Mouse (Mus musculus) forebrain, embryonic 16.5 days (tissue): Measurements from ENCODE around the gene Dtx3l. TPM values are rescaled to one million over a fixed set of nuclear protein-coding genes. Genes with fewer than 3 reads are reported as not detected.
"Not testable (repeated sequence)": the region's sequence is repeated elsewhere in the genome, so short reads cannot be mapped to it uniquely, and the experiment has no call there.

ENCODE experiments used
- ATAC-seq: fragments of 200-750 bp; cut with Nextera tagmentation; 2 replicates; pipeline ENCODE4 v1.8.0; 2017; ENCODE audit warnings: mild to moderate bottlenecking, moderate library complexity
- H3K27ac ChIP-seq: fragments of 300-500 bp; sonication (generic); 2 replicates; pipeline ENCODE4 v1.5.1; 2014; ENCODE audit warnings: low read length, control low read depth
- H3K27me3 ChIP-seq: fragments of 300-500 bp; sonication (generic); replicated peaks from 2 replicates; pipeline ENCODE4 v1.6.1; 2014; ENCODE audit warnings: low read length; ENCODE audit not compliant: control insufficient read depth, insufficient read depth
- H3K36me3 ChIP-seq: fragments of 300-500 bp; sonication (generic); 2 replicates; pipeline ENCODE4 v1.6.1; 2014; ENCODE audit not compliant: control insufficient read depth, insufficient read depth
- H3K4me1 ChIP-seq: fragments of 300-500 bp; sonication (generic); replicated peaks from 2 replicates; pipeline ENCODE4 v1.6.1; 2014; ENCODE audit warnings: low read length; ENCODE audit not compliant: control insufficient read depth, insufficient read depth
- H3K4me2 ChIP-seq: fragments of 300-500 bp; sonication (generic); 2 replicates; pipeline ENCODE4 v1.6.1; 2014; ENCODE audit warnings: mild to moderate bottlenecking, low read length, control low read depth
- H3K4me3 ChIP-seq: fragments of 300-500 bp; sonication (generic); replicated peaks from 2 replicates; pipeline ENCODE4 v1.5.1; 2014; ENCODE audit warnings: mild to moderate bottlenecking, low read length, control low read depth
- H3K9ac ChIP-seq: fragments of 300-500 bp; sonication (generic); replicated peaks from 2 replicates; pipeline ENCODE4 v1.6.1; 2014; ENCODE audit warnings: low read depth, low read length, control low read depth
- H3K9me3 ChIP-seq: fragments of 300-500 bp; sonication (generic); 2 replicates; pipeline ENCODE4 v1.6.1; 2016; ENCODE audit warnings: low read length; ENCODE audit not compliant: control insufficient read depth
- WGBS: fragments of 180-500 bp; shearing (Covaris S2); extraction: QIAGEN DNeasy Blood & Tissue Kit; methylation state at CpG from one replicate; pipeline ENCODE4 v1.1.7; 2014; 5-methylcytosine and 5-hydroxymethylcytosine counted together
- polyA plus RNA-seq: library from polyadenylated mRNA; unstranded; fragments of >200 nt; fragmentation: Nextera tagmentation; extraction: Ambion mirVana; gene quantifications from 2 replicates; pipeline ENCODE4 v1.2.1, GENCODE M21; 2015

Dtx3l gene
- polyA plus RNA-seq = 1.7 and 2.4 TPM in 2 replicates

GRCm38 (mm10) chr16:35938211-35939151 is at the start of gene Dtx3l, which contains the start of gene Parp9:
Gene Dtx3l, minus strand, starts transcription at chr16:35939151.
Gene Parp9, plus strand, starts transcription at chr16:35938470.
- ATAC-seq = peak; percentile 64
- H3K27me3 ChIP-seq = no peaks in the 10 kb centered on the region
- no peaks in the 10 kb centered on the region for H3K36me3 ChIP-seq
- H3K27ac ChIP-seq = no peak within 1 kb of the TSS
- H3K9me3 ChIP-seq = no peaks in the 10 kb centered on the region
- H3K4me2 ChIP-seq = peak within 1 kb of the TSS; percentile 91
- peak within 1 kb of the TSS; percentile 58 for H3K4me3 ChIP-seq
- under 1% methylated on average over 52 of the region's 52 CpGs for WGBS
- H3K9ac ChIP-seq = peak within 1 kb of the TSS; percentile 68
- H3K4me1 ChIP-seq = peaks cover 12% of the 10 kb centered on the region

GRCm38 (mm10) chr16:35987930-35988329 is 49.0 kb upstream of the Dtx3l start:
- WGBS = 74% methylated on average over 1 of the region's 1 CpGs

GRCm38 (mm10) chr16:35984471-35984870 is 45.5 kb upstream of the Dtx3l start:
- peak overlapping the region; percentile 82 for H3K4me3 ChIP-seq
- ATAC-seq = no peak
- no peaks in the 10 kb centered on the region for H3K36me3 ChIP-seq
- H3K9ac ChIP-seq = no peak overlapping the region
- H3K9me3 ChIP-seq = no peaks in the 10 kb centered on the region
- WGBS = 57% methylated on average over 3 of the region's 3 CpGs
- peak overlapping the region; percentile 73 for H3K4me2 ChIP-seq
- peaks cover 16% of the 10 kb centered on the region for H3K4me1 ChIP-seq
- H3K27me3 ChIP-seq = no peaks in the 10 kb centered on the region
- no peak overlapping the region for H3K27ac ChIP-seq

More at GRCm38 (mm10) chr16:35987930-35988329, 49.0 kb upstream of the Dtx3l start:
- H3K27ac ChIP-seq = no peak overlapping the region
- H3K9me3 ChIP-seq = no peaks in the 10 kb centered on the region
- no peak overlapping the region for H3K4me2 ChIP-seq
- no peak for ATAC-seq
- no peak overlapping the region for H3K4me3 ChIP-seq
- no peak overlapping the region for H3K9ac ChIP-seq
- H3K27me3 ChIP-seq = no peaks in the 10 kb centered on the region
- H3K36me3 ChIP-seq = no peaks in the 10 kb centered on the region
- H3K4me1 ChIP-seq = peaks cover 15% of the 10 kb centered on the region

- no peaks in the 10 kb centered on the region for H3K9me3 ChIP-seq
- peak overlapping the region; percentile 82 for H3K4me3 ChIP-seq
- peak overlapping the region; percentile 98 for H3K27ac ChIP-seq
- no peaks in the 10 kb centered on the region for H3K36me3 ChIP-seq
- no peaks in the 10 kb centered on the region for H3K27me3 ChIP-seq
- H3K9ac ChIP-seq = peak overlapping the region; percentile 73
- 0% methylated on average over 19 of the region's 86 CpGs for whole genome bisulfite sequencing
- H3K4me1 ChIP-seq = peaks cover 16% of the 10 kb centered on the region
- ATAC-seq = peak; percentile 75
- peak overlapping the region; percentile 73 for H3K4me2 ChIP-seq
Measured at GRCm38 (mm10) chr16:35983517-35984101, 44.7 kb upstream of the Dtx3l start.

GRCm38 (mm10) chr16:35982902-35983516 is 44.1 kb upstream of the Dtx3l start:
- H3K4me2 ChIP-seq = peak overlapping the region; percentile 79
- peak; percentile 96 for ATAC-seq
- H3K4me1 ChIP-seq = peaks cover 16% of the 10 kb centered on the region
- H3K27me3 ChIP-seq = no peaks in the 10 kb centered on the region
- H3K9me3 ChIP-seq = no peaks in the 10 kb centered on the region
- WGBS = under 1% methylated on average over 48 of the region's 54 CpGs
- H3K27ac ChIP-seq = peak overlapping the region; percentile 98
- H3K4me3 ChIP-seq = peak overlapping the region; percentile 82
- peak overlapping the region; percentile 73 for H3K9ac ChIP-seq
- H3K36me3 ChIP-seq = no peaks in the 10 kb centered on the region

GRCm38 (mm10) chr16:35982506-35982901 is 43.6 kb upstream of the Dtx3l start:
- no peaks in the 10 kb centered on the region for H3K27me3 ChIP-seq
- peak overlapping the region; percentile 79 for H3K4me2 ChIP-seq
- ATAC-seq = no peak; the same call in 1 of the 2 replicates
- peaks cover 16% of the 10 kb centered on the region for H3K4me1 ChIP-seq
- 5% methylated on average over 15 of the region's 15 CpGs for WGBS
- H3K9ac ChIP-seq = peak overlapping the region; percentile 73
- no peaks in the 10 kb centered on the region for H3K36me3 ChIP-seq
- H3K27ac ChIP-seq = peak overlapping the region; percentile 2; the same call in 1 of the 2 replicates
- no peaks in the 10 kb centered on the region for H3K9me3 ChIP-seq
- H3K4me3 ChIP-seq = peak overlapping the region; percentile 82

GRCm38 (mm10) chr16:35981363-35981821 is 42.4 kb upstream of the Dtx3l start:
- Histone ChIP-seq H3K4me1 (peaks cover 11% of the 10 kb centered on the region), H3K27ac (no peak overlapping the region), H3K27me3 (no peaks in the 10 kb centered on the region), H3K4me3 (no peak overlapping the region), H3K4me2 (no peak overlapping the region), H3K9ac (no peak overlapping the region), H3K9me3 (no peaks in the 10 kb centered on the region), H3K36me3 (no peaks in the 10 kb centered on the region)
- WGBS = 46% methylated on average over 19 of the region's 19 CpGs
- ATAC-seq = no peak

- not testable (repeated sequence) for H3K4me1 ChIP-seq, H3K27ac ChIP-seq, H3K36me3 ChIP-seq, H3K4me3 ChIP-seq, H3K4me2 ChIP-seq, H3K9me3 ChIP-seq, ATAC-seq, H3K27me3 ChIP-seq, H3K9ac ChIP-seq
- WGBS = 85% methylated on average over 1 of the region's 1 CpGs
Measured at GRCm38 (mm10) chr16:35978450-35978849, 39.5 kb upstream of the Dtx3l start, which contains the start of gene Kpna1. Gene Kpna1, plus strand, starts transcription at chr16:35978750.

- H3K27me3 ChIP-seq = no peaks in the 10 kb centered on the region
- 67% methylated on average over 1 of the region's 1 CpGs for WGBS
Measured at GRCm38 (mm10) chr16:35974021-35974420, 35.1 kb upstream of the Dtx3l start.

More at GRCm38 (mm10) chr16:35974021-35974420, 35.1 kb upstream of the Dtx3l start:
- H3K9ac ChIP-seq = no peak overlapping the region
- ATAC-seq = no peak
- no peaks in the 10 kb centered on the region for H3K9me3 ChIP-seq
- H3K27ac ChIP-seq = no peak overlapping the region
- H3K4me3 ChIP-seq = no peak overlapping the region
- no peak overlapping the region for H3K4me2 ChIP-seq
- H3K4me1 ChIP-seq = no peaks in the 10 kb centered on the region
- no peaks in the 10 kb centered on the region for H3K36me3 ChIP-seq
